Mouse (Mus musculus) E14TG2a.4 (cell line): Measurements from ENCODE around the gene Olfr11.

ENCODE experiments used
- H3K27me3 ChIP-seq: 2 replicates; pipeline ENCODE4 v1.6.1; 2014; ENCODE audit warnings: low read length, control low read depth; ENCODE audit not compliant: insufficient read depth
- H3K36me3 ChIP-seq: 2 replicates; pipeline ENCODE4 v1.6.1; 2014; ENCODE audit warnings: low read length, control low read depth; ENCODE audit not compliant: insufficient read depth
- H3K4me1 ChIP-seq: replicated peaks from 2 replicates; pipeline ENCODE4 v1.6.1; 2014; ENCODE audit warnings: low read depth, low read length, control low read depth
- H3K4me3 ChIP-seq: replicated peaks from 2 replicates; pipeline ENCODE4 v1.5.1; 2014; ENCODE audit warnings: mild to moderate bottlenecking, low read length
- H3K9me3 ChIP-seq: 2 replicates; pipeline ENCODE4 v1.6.1; 2014; ENCODE audit warnings: low read length, control low read depth
- CTCF ChIP-seq: conservative IDR thresholded peaks from 2 replicates; pipeline ENCODE4 v1.5.1; 2014; ENCODE audit warnings: low read length
- NANOG ChIP-seq: IDR thresholded peaks from 2 replicates; pipeline ENCODE4 v1.6.1; 2014; ENCODE audit warnings: borderline replicate concordance, low read length, mixed read lengths
- POU5F1 ChIP-seq: IDR thresholded peaks from 2 replicates; pipeline ENCODE4 v1.6.1; 2014; ENCODE audit warnings: low read length, borderline replicate concordance

The Olfr11 gene

GRCm38 (mm10) chr13:21642418-21642817 is at the start of gene Olfr11:
TSS of gene Olfr11 (minus strand) at chr13:21642518.
- Histone ChIP-seq H3K36me3 (no peaks in the 10 kb centered on the region), H3K9me3 (no peaks in the 10 kb centered on the region), H3K4me1 (no peaks in the 10 kb centered on the region), H3K4me3 (no peak within 1 kb of the TSS), H3K27me3 (no peaks in the 10 kb centered on the region)
- TF ChIP-seq CTCF, result no peak
- no peak for TF ChIP-seq POU5F1
- TF ChIP-seq NANOG, result no peak

- H3K4me1 ChIP-seq, result no peaks in the 10 kb centered on the region
- H3K9me3 ChIP-seq, result no peaks in the 10 kb centered on the region
- TF ChIP-seq POU5F1, result no peak
- no peak for TF ChIP-seq CTCF
- no peak for TF ChIP-seq NANOG
- no peak within 1 kb of the TSS for H3K4me3 ChIP-seq
- no peaks in the 10 kb centered on the region for H3K27me3 ChIP-seq
- no peaks in the 10 kb centered on the region for H3K36me3 ChIP-seq
Measured at GRCm38 (mm10) chr13:21677305-21677704, 35.0 kb upstream of the Olfr11 start, which contains the start of gene Olfr1360. TSS of gene Olfr1360 (minus strand) at chr13:21677405.

GRCm38 (mm10) chr13:21663286-21663685 is 21.0 kb upstream of the Olfr11 start, which contains the start of gene Olfr1361:
TSS of gene Olfr1361 (minus strand) at chr13:21663386.
- TF ChIP-seq CTCF (no peak), POU5F1 (no peak), NANOG (no peak)
- H3K27me3 ChIP-seq, result 0 out of 2 replicates have a peak, but pooled peaks cover 4% of the 10 kb centered on the region
- no peaks in the 10 kb centered on the region for H3K9me3 ChIP-seq
- no peak within 1 kb of the TSS for H3K4me3 ChIP-seq
- H3K36me3 ChIP-seq, result no peaks in the 10 kb centered on the region
- H3K4me1 ChIP-seq, result no peaks in the 10 kb centered on the region

- Histone ChIP-seq H3K4me3 (no peak within 1 kb of the TSS), H3K9me3 (no peaks in the 10 kb centered on the region), H3K36me3 (no peaks in the 10 kb centered on the region), H3K27me3 (no peaks in the 10 kb centered on the region), H3K4me1 (no peaks in the 10 kb centered on the region)
- no peak for TF ChIP-seq POU5F1
- no peak for TF ChIP-seq NANOG
- no peak for TF ChIP-seq CTCF
Measured at GRCm38 (mm10) chr13:21613922-21614321, 28.4 kb downstream of the Olfr11 start, which contains the start of gene Olfr1362. TSS of gene Olfr1362 (minus strand) at chr13:21614022.

GRCm38 (mm10) chr13:21591618-21592017 is 50.7 kb downstream of the Olfr11 start:
- no peaks in the 10 kb centered on the region for H3K4me1 ChIP-seq
- TF ChIP-seq POU5F1 (no peak), NANOG (no peak), CTCF (no peak)
- H3K27me3 ChIP-seq, result no peaks in the 10 kb centered on the region
- no peaks in the 10 kb centered on the region for H3K9me3 ChIP-seq
- H3K4me3 ChIP-seq, result no peak overlapping the region
- H3K36me3 ChIP-seq, result no peaks in the 10 kb centered on the region
